Mouse (Mus musculus) intestine, embryonic 16.5 days (tissue): Measurements from ENCODE around the gene Rnf44. TPM values are rescaled to one million over a fixed set of nuclear protein-coding genes. Genes with fewer than 3 reads are reported as not detected.

Source experiments
- ATAC-seq: fragments of 200-750 bp; cut with Nextera tagmentation; 2 replicates; pipeline ENCODE4 v1.8.0; 2017; ENCODE audit warnings: moderate TSS enrichment, moderate library complexity
- H3K27ac ChIP-seq: fragments of 300-500 bp; sonication (generic); 2 replicates; pipeline ENCODE4 v1.5.1; 2014; ENCODE audit warnings: mild to moderate bottlenecking, low read length
- H3K27me3 ChIP-seq: fragments of 300-500 bp; sonication (generic); replicated peaks from 2 replicates; pipeline ENCODE4 v1.6.1; 2014; ENCODE audit warnings: low read length, control low read depth, mixed read lengths; ENCODE audit not compliant: control insufficient read depth, insufficient read depth
- H3K36me3 ChIP-seq: fragments of 300-500 bp; sonication (generic); 2 replicates; pipeline ENCODE4 v1.6.1; 2014; ENCODE audit warnings: low read length, control low read depth; ENCODE audit not compliant: control insufficient read depth, insufficient read depth
- H3K4me1 ChIP-seq: fragments of 300-500 bp; sonication (generic); 2 replicates; pipeline ENCODE4 v1.6.1; 2014; ENCODE audit warnings: low read length, control low read depth, mixed read lengths; ENCODE audit not compliant: control insufficient read depth, insufficient read depth
- H3K4me2 ChIP-seq: fragments of 300-500 bp; sonication (generic); 2 replicates; pipeline ENCODE4 v1.6.1; 2014; ENCODE audit warnings: low read depth, low read length, control low read depth
- H3K4me3 ChIP-seq: fragments of 300-500 bp; sonication (generic); 2 replicates; pipeline ENCODE4 v1.5.1; 2014; ENCODE audit warnings: mild to moderate bottlenecking, low read length
- H3K9ac ChIP-seq: fragments of 300-500 bp; sonication (generic); 2 replicates; pipeline ENCODE4 v1.6.1; 2014; ENCODE audit warnings: low read depth, low read length
- H3K9me3 ChIP-seq: fragments of 300-500 bp; sonication (generic); 2 replicates; pipeline ENCODE4 v1.6.1; 2016; ENCODE audit warnings: low read length, control low read depth; ENCODE audit not compliant: control insufficient read depth
- WGBS: fragments of 180-500 bp; shearing (Covaris S2); extraction: QIAGEN DNeasy Blood & Tissue Kit; methylation state at CpG from one replicate; pipeline ENCODE4 v1.1.7; 2014; 5-methylcytosine and 5-hydroxymethylcytosine counted together
- polyA plus RNA-seq: library from polyadenylated mRNA; unstranded; fragments of >200 nt; fragmentation: Nextera tagmentation; extraction: Ambion mirVana; gene quantifications from 2 replicates; pipeline ENCODE4 v1.2.1, GENCODE M21; 2015

Gene Rnf44
- polyA plus RNA-seq, 1 experiment from 2014 or later: 48.9 TPM

GRCm38 (mm10) chr13:54690151-54690740, 3.5 kb downstream of the Rnf44 start:
- Histone ChIP-seq H3K27me3 (no peaks in the 10 kb centered on the region), H3K4me3 (no peak overlapping the region), H3K4me2 (no peak overlapping the region), H3K4me1 (peaks cover 46% of the 10 kb centered on the region), H3K9ac (no peak overlapping the region), H3K36me3 (no peaks in the 10 kb centered on the region), H3K9me3 (no peaks in the 10 kb centered on the region), H3K27ac (no peak overlapping the region)
- WGBS: 85% methylated on average over 8 of the region's 8 CpGs
- no peak for ATAC-seq

- Histone ChIP-seq H3K27me3 (no peaks in the 10 kb centered on the region), H3K4me1 (peaks cover 50% of the 10 kb centered on the region), H3K4me2 (peak overlapping the region; percentile 78), H3K4me3 (peak overlapping the region; percentile 68), H3K9ac (peak overlapping the region; percentile 93), H3K9me3 (no peaks in the 10 kb centered on the region), H3K27ac (peak overlapping the region; percentile 98), H3K36me3 (peaks cover 7% of the 10 kb centered on the region)
- peak; percentile 89 for ATAC-seq
- 0% methylated on average over 77 of the region's 82 CpGs for WGBS
Measured at GRCm38 (mm10) chr13:54687575-54688424, 5.9 kb downstream of the Rnf44 start.

- Histone ChIP-seq H3K9me3 (no peaks in the 10 kb centered on the region), H3K27me3 (no peaks in the 10 kb centered on the region), H3K4me3 (peak overlapping the region; percentile 68), H3K36me3 (peaks cover 14% of the 10 kb centered on the region), H3K4me2 (peak overlapping the region; percentile 78), H3K9ac (peak overlapping the region; percentile 93), H3K4me1 (peaks cover 43% of the 10 kb centered on the region), H3K27ac (peak overlapping the region; percentile 98)
- WGBS: under 1% methylated on average over 35 of the region's 35 CpGs
- peak; percentile 66 for ATAC-seq
Measured at GRCm38 (mm10) chr13:54687096-54687495, 6.6 kb downstream of the Rnf44 start.

GRCm38 (mm10) chr13:54686139-54687053, 7.3 kb downstream of the Rnf44 start:
- Histone ChIP-seq H3K4me2 (peak overlapping the region; percentile 78), H3K4me3 (peak overlapping the region; percentile 68), H3K9me3 (no peaks in the 10 kb centered on the region), H3K27me3 (no peaks in the 10 kb centered on the region), H3K27ac (peak overlapping the region; percentile 98), H3K36me3 (peaks cover 21% of the 10 kb centered on the region), H3K9ac (peak overlapping the region; percentile 93), H3K4me1 (peaks cover 36% of the 10 kb centered on the region)
- no peak for ATAC-seq
- WGBS: 7% methylated on average over 19 of the region's 19 CpGs

GRCm38 (mm10) chr13:54685174-54685573, 8.5 kb downstream of the Rnf44 start:
- Histone ChIP-seq H3K4me1 (peaks cover 27% of the 10 kb centered on the region), H3K9me3 (no peaks in the 10 kb centered on the region), H3K9ac (peak overlapping the region; percentile 20; the same call in 1 of the 2 replicates), H3K36me3 (peaks cover 21% of the 10 kb centered on the region), H3K27me3 (no peaks in the 10 kb centered on the region), H3K4me3 (0 out of 2 replicates have a peak overlapping the region, but pooled peaks have one; percentile 15), H3K4me2 (peak overlapping the region; percentile 78; the same call in 1 of the 2 replicates), H3K27ac (peak overlapping the region; percentile 27; the same call in 1 of the 2 replicates)
- ATAC-seq: no peak
- 25% methylated on average over 2 of the region's 2 CpGs for WGBS

GRCm38 (mm10) chr13:54684140-54684896, 9.4 kb downstream of the Rnf44 start:
- Histone ChIP-seq H3K4me3 (no peak overlapping the region), H3K36me3 (peaks cover 21% of the 10 kb centered on the region), H3K4me1 (peaks cover 27% of the 10 kb centered on the region), H3K4me2 (no peak overlapping the region), H3K9ac (peak overlapping the region; percentile 20), H3K27me3 (no peaks in the 10 kb centered on the region), H3K9me3 (no peaks in the 10 kb centered on the region), H3K27ac (peak overlapping the region; percentile 27; the same call in 1 of the 2 replicates)
- no peak for ATAC-seq
- WGBS: 62% methylated on average over 3 of the region's 3 CpGs

- H3K27ac ChIP-seq: peak overlapping the region; percentile 23; the same call in 1 of the 2 replicates
- WGBS: 84% methylated on average over 3 of the region's 3 CpGs
- no peak for ATAC-seq
- peaks cover 26% of the 10 kb centered on the region for H3K4me1 ChIP-seq
- H3K27me3 ChIP-seq: no peaks in the 10 kb centered on the region
- peaks cover 21% of the 10 kb centered on the region for H3K36me3 ChIP-seq
- H3K4me2 ChIP-seq: no peak overlapping the region
- no peak overlapping the region for H3K9ac ChIP-seq
- no peak overlapping the region for H3K4me3 ChIP-seq
- H3K9me3 ChIP-seq: no peaks in the 10 kb centered on the region
Measured at GRCm38 (mm10) chr13:54683301-54683700, 10.4 kb downstream of the Rnf44 start.

- no peak overlapping the region for H3K4me2 ChIP-seq
- H3K36me3 ChIP-seq: peaks cover 21% of the 10 kb centered on the region
Measured at GRCm38 (mm10) chr13:54681291-54681690, 12.4 kb downstream of the Rnf44 start.

More at GRCm38 (mm10) chr13:54681291-54681690, 12.4 kb downstream of the Rnf44 start:
- WGBS: 81% methylated on average over 8 of the region's 8 CpGs
- Histone ChIP-seq H3K9me3 (no peaks in the 10 kb centered on the region), H3K4me3 (no peak overlapping the region), H3K4me1 (peaks cover 28% of the 10 kb centered on the region), H3K27me3 (no peaks in the 10 kb centered on the region), H3K27ac (no peak overlapping the region), H3K9ac (no peak overlapping the region)
- no peak for ATAC-seq
